Mouse (Mus musculus) layer of hippocampus, postnatal 25 days (tissue): ENCODE measurements around the gene Gm10192. TPM values are rescaled to one million over a fixed set of nuclear protein-coding genes. Genes with fewer than 3 reads are reported as not detected.
"Not testable (repeated sequence)": the region's sequence is repeated elsewhere in the genome, so short reads cannot be mapped to it uniquely, and the experiment has no call there.

Experiments
- DNase-seq, 2 experiments: peaks; one replicate each; pipeline ENCODE4 v3.0.0; 2022; ENCODE audit warnings: mixed read lengths in 2 of 2, low spot score in 1 of 2; ENCODE audit errors: extremely low spot score in 1 of 2
- total RNA-seq, 2 experiments: library from RNA; stranded (reverse); gene quantifications; 2 replicates each; pipeline ENCODE4 v1.2.3; 2021

The Gm10192 gene
- not detected for total RNA-seq

- DNase-seq, result not testable (repeated sequence)
Measured at GRCm38 (mm10) chr4:97183066-97183465, at the start of gene Gm10192. Gene Gm10192, minus strand, starts transcription at chr4:97183166.

DNA sequence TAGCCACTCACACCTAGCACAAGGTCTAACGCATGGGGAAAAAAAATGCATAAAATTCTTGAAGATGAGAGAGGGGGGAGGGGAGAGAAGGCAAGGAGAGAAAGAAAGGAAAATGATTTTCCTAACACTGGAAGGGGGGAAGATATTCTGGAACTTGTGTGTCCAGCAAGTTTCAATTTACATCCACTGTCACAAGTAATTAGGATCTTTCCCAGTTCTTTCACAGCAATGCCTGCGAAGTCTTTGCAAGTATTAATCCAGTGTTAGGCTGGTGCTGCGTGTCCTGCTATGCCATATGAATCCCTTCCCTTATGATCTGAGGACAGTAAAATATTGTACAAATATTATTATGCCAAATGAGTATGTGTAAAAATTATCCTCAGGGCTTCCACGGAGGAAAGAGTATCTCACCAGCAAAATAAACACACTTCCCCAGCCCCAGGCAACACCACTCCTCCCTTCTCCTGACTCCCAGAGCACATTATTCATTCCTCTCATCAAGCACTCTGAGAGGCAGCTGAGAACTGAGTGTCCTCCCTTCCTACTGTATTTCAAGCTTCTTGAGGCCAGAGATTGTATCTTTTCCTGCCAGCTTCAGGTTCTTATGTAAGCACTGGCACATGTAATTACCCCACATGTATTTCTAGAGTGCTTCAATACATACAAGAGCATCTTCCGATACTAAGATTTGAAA lies 47.6 kb upstream of the Gm10192 start:
- DNase-seq, result no peak

GRCm38 (mm10) chr4:97219701-97220100 lies 36.7 kb upstream of the Gm10192 start:
- DNase-seq, result no peak

DNA sequence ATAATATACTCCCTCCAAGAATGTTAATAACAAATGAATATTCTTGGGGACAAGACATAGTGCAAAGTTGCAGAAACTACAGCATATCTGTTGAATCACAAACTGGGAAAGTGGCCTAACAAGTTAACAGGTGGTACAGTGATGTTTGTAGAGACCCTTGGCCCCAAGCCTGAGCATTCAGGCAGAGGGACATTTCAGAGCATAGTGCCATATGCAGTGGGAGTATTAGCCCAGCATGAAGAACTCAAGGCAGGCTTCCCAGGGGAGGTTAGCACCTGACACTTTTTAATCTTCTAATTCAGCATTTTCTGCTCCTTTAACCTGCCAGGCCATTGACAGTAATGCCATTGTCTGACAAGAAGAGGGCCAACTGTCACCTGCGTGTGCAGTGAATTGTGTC lies 34.9 kb upstream of the Gm10192 start:
- DNase-seq, result no peak

DNA sequence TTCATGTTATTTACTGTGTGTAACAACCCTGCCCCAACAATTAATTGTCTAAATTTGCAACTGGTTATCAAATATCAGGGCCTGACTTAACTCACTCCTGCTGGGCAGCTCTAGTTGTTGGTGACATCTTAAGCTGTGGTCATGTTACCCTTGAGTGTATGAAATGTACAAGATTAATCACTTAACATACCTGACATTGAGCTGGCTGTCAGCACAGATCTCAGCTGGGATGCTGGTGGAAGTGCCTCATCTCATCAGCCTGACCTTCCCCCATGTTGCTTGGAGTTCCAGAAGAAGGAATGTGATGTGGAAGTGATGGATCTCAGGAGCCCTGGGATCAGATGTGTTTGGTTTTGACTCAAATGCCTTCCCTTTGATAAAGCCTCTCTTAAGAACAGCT lies 29.5 kb upstream of the Gm10192 start:
- no peak for DNase-seq

DNA sequence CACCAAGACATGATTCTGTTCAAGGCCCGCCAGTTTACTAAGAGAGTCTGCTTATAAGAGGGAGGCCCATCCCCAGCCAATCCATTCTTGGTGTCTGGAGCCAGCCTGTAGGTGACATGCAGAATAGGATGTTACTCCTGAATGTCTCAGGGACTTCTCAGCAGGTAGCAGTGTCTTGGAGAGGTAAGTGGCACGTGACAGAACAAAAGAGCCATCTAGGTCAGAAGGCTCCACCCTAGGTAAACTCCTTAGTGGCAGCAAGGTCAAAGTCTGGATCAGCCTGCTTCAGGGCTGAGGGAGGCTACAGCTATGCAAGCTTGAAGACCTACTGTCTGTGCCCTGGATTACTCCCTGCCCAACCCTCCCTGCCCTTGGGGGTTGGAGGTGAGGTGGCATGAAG lies 20.0 kb upstream of the Gm10192 start:
- DNase-seq, result not testable (repeated sequence)

- DNase-seq, result no peak
Measured at GRCm38 (mm10) chr4:97193176-97193575, 10.2 kb upstream of the Gm10192 start.

- DNase-seq, result no peak
Measured at GRCm38 (mm10) chr4:97192601-97193000, 9.6 kb upstream of the Gm10192 start.

GRCm38 (mm10) chr4:97180396-97180795 lies 2.6 kb downstream of the Gm10192 start:
- no peak for DNase-seq

DNA sequence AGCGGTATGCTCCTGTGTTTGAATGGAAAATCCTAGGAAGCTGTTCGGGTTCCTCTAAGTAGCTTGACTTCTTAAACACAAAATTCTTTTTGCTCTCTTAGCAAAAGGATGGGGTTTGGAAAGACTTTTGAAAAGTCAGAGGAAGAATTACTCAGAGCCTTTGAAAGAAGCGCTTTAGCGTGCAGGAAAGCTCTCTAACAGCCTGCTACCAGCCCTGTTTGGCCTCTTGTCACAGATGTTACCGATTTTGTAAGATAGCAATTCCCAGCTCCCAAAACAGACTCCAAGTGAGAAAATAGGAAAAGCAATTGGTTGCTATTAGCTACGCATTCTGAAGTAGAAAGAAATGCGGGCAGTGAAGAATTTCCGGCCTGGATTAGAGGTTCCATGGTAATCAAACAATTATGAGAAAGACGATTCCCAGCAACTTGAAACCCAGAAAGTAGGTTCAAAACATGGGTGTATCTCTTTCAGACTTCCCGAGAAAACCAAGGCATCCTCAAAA lies 26.1 kb downstream of the Gm10192 start:
- DNase-seq, result no peak

DNA sequence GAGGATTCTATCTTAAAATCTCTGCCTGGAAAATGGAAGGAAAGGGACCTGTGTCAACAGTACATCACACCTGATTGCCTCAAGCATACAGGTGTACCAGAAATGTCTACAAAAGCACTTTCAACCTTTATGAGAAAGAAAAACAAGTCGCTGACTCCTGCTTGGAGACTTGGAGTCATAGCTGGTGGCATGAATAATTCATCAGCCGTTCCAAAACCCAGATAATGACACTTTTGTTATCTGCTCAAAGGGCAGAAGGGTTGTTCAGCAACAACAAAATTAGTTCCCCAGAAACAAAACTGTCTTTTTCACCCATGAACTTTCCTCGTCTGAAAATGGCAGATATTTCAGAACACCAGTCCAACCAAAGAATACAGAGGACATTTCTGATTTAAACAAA lies 26.9 kb downstream of the Gm10192 start:
- DNase-seq, result no peak

- no peak for DNase-seq
Measured at GRCm38 (mm10) chr4:97153554-97153953, 29.4 kb downstream of the Gm10192 start.

- DNase-seq, result no peak
Measured at GRCm38 (mm10) chr4:97142484-97142883, 40.5 kb downstream of the Gm10192 start.
